Mouse (Mus musculus): ENCODE measurements around the gene Gm10053.

GRCm38 (mm10) chr19:24908385-24909155 is 33.1 kb downstream of the Gm10053 start:
- TF ChIP-seq CTCF (IDR thresholded peaks at IDR 0.05; ENCODE audit: low read depth): no peak
- no peak for TF ChIP-seq EP300 (IDR thresholded peaks at IDR 0.05; ENCODE audit: low read depth)

All from liver, embryonic 14.5 days (tissue).